Mouse (Mus musculus) thymus, postnatal 10 days (tissue): ENCODE results near the gene Tmem220.
A peak's percentile ranks its signal among the peaks of the same experiment; 100 is the strongest.

ENCODE experiments used
- DNase-seq, 2 experiments: peaks; one replicate each; pipeline ENCODE4 v3.0.0; 2021; ENCODE audit warnings: low spot score in 2 of 2

Gene Tmem220

GRCm38 (mm10) chr11:67024867-67025477, at the start of gene Tmem220:
Gene Tmem220, plus strand, starts transcription at chr11:67025154.
- DNase-seq: peak; percentile 85 to 91

DNA sequence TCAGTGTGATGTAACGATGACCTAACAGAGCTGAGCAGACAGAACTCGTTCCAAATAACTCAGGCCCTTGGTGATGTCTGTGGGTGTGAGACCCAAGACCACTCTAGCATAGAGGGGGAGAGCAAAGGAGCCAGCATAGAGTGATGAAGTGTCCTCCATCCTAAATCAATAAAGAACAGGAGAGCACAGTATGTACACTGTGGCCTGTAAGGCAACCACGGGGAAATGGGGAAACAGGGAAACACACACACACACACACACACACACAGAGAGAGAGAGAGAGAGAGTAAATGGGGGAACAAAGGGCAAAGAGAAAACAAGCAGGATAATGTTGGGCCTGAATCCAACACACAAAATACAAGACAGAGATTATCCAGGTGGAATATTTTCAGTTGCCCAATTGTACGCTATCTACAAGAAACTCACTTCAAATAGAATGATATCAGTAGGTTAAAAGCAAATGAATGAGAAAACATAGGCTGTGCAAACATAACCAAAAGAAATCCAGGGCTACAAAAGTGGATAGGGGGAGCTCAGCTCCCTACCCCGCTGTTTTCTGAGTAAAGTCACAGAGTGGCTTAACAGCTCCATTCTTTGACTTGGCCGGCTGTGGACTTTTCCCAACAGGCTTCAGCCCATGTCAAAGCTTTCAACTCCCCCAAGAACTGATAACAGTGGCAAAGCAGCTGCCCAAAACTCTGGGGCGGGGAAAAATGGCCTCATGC, 49.2 kb upstream of the Tmem220 start:
- no peak for DNase-seq

GRCm38 (mm10) chr11:66981336-66982115, 43.4 kb upstream of the Tmem220 start:
- no peak for DNase-seq

DNA sequence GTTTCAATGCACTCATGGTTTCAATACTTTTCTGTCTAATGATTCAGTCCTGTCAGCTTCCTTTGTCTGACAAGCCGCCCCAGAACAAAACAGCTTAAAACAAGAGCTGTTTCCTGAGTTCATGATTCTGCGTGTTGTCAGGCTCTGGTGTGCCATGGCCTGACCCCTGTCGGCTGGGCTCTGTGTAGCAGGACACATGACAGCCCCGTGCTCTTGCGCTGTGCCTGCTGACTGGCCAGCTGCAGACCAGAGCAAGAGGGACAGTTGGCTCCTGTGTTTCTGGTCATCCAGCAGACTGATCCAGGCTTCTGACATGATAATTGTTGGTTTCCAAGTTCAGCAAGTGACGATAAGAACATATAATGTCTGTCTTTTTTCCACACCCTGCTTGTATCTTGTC, 42.2 kb upstream of the Tmem220 start:
- DNase-seq: peak in 1 of 2 experiments; percentile 24

- no peak for DNase-seq
Observed at GRCm38 (mm10) chr11:66983422-66984164, 41.4 kb upstream of the Tmem220 start.

GRCm38 (mm10) chr11:66984165-66985135, 40.5 kb upstream of the Tmem220 start:
- peak; percentile 20 to 66 for DNase-seq

DNA sequence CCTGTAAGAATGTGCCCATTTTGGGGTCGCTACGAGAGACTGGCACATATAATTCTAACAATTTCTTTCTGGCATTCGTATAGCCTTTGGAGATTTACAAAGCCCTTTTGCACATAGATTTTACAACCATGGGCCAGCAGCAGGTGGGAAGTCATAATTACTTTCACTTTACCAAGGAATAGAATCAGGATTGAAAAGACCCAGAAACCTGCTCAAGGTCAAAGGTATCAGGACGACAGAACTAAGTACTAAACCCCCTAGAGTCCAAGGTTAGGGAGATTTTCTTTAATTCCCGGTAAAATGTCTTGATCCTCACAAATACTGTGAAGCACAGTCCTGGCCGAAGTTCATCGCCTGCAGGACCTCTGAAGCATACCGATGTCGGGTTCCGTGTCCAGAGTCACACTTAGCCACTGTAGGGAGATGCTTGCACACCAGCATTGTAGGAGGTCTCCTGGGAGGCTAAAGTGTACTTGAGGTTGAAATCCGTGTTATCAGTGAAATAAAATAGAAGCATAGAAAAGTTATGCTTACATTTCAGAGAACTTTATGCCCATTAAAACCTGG, 39.7 kb upstream of the Tmem220 start:
- no peak for DNase-seq

DNA sequence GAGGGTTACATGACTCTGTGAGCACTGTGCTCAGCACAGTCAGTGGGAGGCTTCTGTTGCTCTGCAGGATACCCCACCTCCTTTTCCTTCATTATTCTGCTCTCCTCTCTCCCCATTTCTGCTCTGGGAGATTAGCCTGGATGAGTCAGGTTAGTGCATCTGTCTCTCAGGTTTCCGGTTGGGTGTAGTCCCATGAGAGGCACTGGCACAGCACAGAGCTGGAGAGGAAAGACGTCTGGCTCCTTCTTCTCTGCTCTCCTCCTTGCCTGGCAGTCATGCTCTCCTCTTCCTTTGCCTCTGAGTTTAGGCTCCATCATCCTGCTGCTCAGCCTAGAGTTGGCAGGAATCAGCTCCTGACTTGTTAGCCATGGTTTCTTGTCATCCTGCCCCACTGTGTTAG, 32.8 kb upstream of the Tmem220 start:
- DNase-seq: no peak

DNA sequence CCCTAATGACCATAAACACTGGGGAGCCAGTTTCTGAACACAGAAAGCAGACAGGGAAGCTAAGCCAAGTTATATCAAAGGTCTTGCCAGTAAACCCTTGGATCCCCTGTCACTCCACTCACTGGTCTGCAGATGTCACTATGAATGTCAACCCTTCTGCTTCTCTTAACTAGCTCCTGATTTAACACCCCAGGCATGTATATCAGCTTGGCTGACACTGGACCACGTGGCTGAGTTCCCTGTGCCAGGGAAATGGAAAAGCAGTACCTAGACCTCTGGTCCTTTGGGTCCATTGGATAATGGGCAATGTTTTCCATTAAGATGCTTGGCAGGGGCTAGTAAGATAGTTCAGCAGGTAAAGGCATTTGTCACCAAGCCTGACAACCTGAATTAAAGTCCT, 31.3 kb upstream of the Tmem220 start:
- no peak for DNase-seq

DNA sequence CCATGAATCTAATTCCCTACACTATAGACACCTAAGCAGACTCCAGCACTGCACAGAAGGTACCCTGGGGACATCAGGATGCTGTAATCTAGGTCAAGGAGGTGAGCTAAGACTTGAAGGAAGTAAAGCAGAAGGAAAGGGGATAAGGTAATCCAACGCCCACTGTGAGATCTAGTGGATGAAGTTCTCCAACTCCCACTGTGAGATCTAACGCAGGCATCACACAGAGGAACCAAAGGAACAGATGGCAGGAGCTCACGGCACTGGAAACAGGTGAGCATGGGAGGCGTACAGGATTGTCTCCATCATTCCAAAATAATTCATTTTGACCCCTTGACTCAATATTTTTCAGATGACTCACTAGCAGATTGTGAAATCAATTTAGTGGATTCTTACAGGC, 28.5 kb upstream of the Tmem220 start:
- DNase-seq: no peak

- DNase-seq: no peak
Observed at GRCm38 (mm10) chr11:66998467-66999403, 26.2 kb upstream of the Tmem220 start.

- DNase-seq: no peak
Observed at GRCm38 (mm10) chr11:67000671-67001070, 24.3 kb upstream of the Tmem220 start.

DNA sequence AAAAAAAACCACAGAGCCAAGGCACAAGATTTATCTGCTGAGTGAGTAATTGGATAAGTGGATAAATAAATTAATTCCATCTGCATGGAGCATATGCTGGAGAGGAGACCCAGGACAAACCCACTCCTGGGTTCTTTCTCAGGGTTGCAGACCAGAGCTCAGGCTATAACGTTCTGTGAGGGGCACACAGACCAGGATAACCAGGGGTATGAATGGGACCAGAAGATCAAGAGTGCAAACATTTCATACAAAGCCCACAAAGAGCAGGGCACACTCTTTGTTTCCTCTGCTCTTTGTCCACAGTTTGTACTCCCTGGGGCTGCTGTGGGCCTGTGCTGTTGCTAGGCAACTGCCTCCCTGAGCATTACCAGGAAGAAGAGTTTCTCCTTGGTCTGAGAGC, 23.2 kb upstream of the Tmem220 start:
- no peak for DNase-seq

DNA sequence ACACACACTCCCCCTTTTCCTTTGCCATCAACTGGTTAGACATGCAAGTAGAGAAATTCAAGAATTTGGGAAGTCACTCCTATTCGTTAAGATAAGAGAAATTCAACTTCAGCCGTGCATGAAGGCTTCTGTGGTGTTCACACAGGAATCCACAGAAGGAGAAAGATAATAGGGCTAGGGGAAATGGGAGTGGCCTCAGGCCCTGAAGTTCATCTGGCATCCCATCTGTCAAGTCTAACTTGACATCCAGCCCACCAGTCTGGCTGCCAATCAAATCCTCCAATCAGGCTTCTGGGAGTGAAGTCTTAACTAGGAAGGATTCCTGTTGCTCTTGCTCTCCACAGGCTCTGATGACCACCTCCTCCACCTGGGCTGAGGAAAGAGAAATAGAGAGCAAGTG, 22.0 kb upstream of the Tmem220 start:
- no peak for DNase-seq

- no peak for DNase-seq
Observed at GRCm38 (mm10) chr11:67007961-67008360, 17.0 kb upstream of the Tmem220 start.

DNA sequence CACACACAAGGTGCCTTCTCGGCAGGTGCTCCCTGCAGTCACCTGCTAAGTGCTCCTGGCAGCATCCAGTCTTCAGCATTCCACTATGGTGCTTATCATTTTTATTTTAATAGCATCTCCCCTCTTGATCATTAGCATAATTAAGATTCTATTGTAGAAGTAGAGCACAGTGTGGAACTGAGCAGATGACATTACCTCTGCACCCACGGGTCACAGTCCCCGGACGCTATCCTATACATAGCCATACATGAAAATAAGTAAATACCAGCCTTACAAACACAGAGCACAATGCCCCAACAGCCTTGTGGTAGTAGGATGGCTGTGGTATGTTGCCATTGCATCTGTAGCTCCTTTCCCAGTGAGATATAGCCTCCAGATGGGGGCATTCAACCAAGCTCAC, 16.4 kb upstream of the Tmem220 start:
- DNase-seq: no peak

DNA sequence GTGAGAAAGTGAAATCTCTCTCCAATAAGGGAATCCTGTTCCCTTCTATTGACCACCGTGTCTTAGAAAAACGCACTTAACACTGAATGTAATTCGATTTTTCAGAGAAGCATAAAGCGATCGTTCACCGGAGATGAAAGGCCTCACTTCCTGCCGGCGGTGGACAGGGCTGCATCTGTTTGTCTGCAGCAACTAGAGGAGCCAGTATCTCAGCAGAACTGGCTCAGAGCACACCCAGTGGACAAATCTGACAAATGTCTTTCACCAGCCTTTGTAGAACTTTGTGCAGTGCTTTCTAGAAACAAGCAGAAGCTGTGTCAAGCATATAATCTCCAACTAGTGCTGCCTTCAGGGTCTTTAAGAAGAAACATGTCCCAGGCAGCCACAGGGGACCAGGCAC, 14.5 kb upstream of the Tmem220 start:
- DNase-seq: no peak

DNA sequence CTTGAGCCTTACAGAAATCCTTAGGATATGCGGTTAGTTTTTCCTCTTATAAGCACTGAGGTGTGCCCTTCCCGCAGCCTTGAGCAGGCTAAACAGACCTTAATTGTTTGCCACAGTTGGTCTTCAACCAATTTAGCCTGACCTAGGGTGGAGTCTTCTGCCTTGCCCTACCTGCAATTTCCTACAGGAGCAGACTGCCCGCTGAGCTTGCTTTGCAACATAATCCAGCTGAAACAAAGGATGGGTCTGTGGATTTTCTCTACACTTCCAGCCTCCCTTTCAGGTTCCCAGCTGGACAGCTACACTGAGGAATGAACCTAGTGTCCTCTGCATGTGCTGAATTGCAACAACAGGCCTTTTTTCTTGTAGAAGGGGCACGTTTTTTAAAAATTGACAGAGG, 13.3 kb upstream of the Tmem220 start:
- no peak for DNase-seq

DNA sequence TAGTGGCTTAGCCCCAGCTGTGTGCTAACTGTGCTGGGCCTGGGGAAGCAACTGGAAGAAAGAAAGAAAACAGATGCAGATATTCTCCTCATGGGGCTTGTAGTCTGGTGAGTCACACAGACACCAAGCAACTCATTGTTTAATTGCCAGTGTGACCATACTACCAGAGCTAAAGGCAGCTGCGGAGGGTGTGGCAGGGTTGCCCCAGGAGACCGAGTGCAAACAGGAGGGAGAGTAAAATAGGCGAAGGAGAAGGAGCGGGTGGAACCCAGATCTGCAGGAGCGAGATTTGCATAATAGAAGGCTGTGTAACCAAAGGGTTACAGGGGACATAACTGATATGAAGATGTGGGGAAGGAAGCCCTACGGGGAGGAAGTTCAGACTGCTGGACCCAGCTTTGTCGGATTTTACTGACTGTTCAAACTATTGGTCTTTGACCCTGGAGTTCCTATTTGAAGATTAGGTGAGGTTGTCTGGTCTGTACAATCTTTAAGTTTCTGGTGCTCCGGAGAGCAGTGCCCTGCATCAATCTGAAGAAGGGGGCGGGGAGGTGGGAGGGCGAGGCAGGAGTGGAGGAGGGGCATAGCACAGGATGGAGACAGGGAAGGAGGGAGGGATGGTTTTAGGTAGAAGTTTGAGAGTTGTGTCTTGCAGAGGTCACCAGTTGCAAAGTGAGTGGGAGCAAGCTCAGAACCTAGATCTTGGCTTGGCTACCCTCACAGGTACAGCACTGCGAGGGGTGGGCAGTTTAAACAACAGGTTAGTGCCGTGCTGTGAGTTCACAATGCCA, 7.0 kb upstream of the Tmem220 start:
- no peak for DNase-seq
